Mouse (Mus musculus): ENCODE data around the gene Klf16.
"Not testable (repeated sequence)": the region's sequence is repeated elsewhere in the genome, so short reads cannot be mapped to it uniquely, and the experiment has no call there.

Gene Klf16

GRCm38 (mm10) chr10:80611024-80611423, 33.9 kb upstream of the Klf16 start:
- H3K36me3 ChIP-seq (ENCODE audit: control insufficient read depth, insufficient read depth, low read length, poor library complexity, severe bottlenecking): peaks cover 4% of the 10 kb centered on the region
- DNase-seq (ENCODE audit: low read depth, low spot score): peak; percentile 71
- H3K27me3 ChIP-seq (ENCODE audit: control insufficient read depth, insufficient read depth, low read length, poor library complexity, severe bottlenecking): no peaks in the 10 kb centered on the region

GRCm38 (mm10) chr10:80610116-80610785, 33.1 kb upstream of the Klf16 start:
- peak; percentile 48 for DNase-seq (ENCODE audit: low read depth, low spot score)
- H3K36me3 ChIP-seq (ENCODE audit: control insufficient read depth, insufficient read depth, low read length, poor library complexity, severe bottlenecking): peaks cover 4% of the 10 kb centered on the region

GRCm38 (mm10) chr10:80609269-80609924, 32.3 kb upstream of the Klf16 start:
- no peak for DNase-seq (ENCODE audit: low read depth, low spot score)
- H3K36me3 ChIP-seq (ENCODE audit: control insufficient read depth, insufficient read depth, low read length, poor library complexity, severe bottlenecking): peaks cover 4% of the 10 kb centered on the region
- H3K27me3 ChIP-seq (ENCODE audit: control insufficient read depth, insufficient read depth, low read length, poor library complexity, severe bottlenecking): no peaks in the 10 kb centered on the region

More at GRCm38 (mm10) chr10:80610116-80610785, 33.1 kb upstream of the Klf16 start:
- H3K27me3 ChIP-seq (ENCODE audit: control insufficient read depth, insufficient read depth, low read length, poor library complexity, severe bottlenecking): no peaks in the 10 kb centered on the region

- no peak for DNase-seq (ENCODE audit: low read depth, low spot score)
- Histone ChIP-seq H3K27me3 (ENCODE audit: control insufficient read depth, insufficient read depth, low read length, poor library complexity, severe bottlenecking) (no peaks in the 10 kb centered on the region), H3K36me3 (ENCODE audit: control insufficient read depth, insufficient read depth, low read length, poor library complexity, severe bottlenecking) (peaks cover 4% of the 10 kb centered on the region)
Observed at GRCm38 (mm10) chr10:80608435-80608834, 31.3 kb upstream of the Klf16 start.

- DNase-seq (ENCODE audit: low read depth, low spot score): no peak
- Histone ChIP-seq H3K36me3 (ENCODE audit: control insufficient read depth, insufficient read depth, low read length, poor library complexity, severe bottlenecking) (peaks cover 4% of the 10 kb centered on the region), H3K27me3 (ENCODE audit: control insufficient read depth, insufficient read depth, low read length, poor library complexity, severe bottlenecking) (no peaks in the 10 kb centered on the region)
Observed at GRCm38 (mm10) chr10:80606737-80607350, 29.7 kb upstream of the Klf16 start.

- no peaks in the 10 kb centered on the region for H3K27me3 ChIP-seq (ENCODE audit: control insufficient read depth, insufficient read depth, low read length, poor library complexity, severe bottlenecking)
- no peak for DNase-seq (ENCODE audit: low read depth, low spot score)
- H3K36me3 ChIP-seq (ENCODE audit: control insufficient read depth, insufficient read depth, low read length, poor library complexity, severe bottlenecking): peaks cover 4% of the 10 kb centered on the region
Observed at GRCm38 (mm10) chr10:80606306-80606705, 29.2 kb upstream of the Klf16 start.

- not testable (repeated sequence) for H3K36me3 ChIP-seq (ENCODE audit: control insufficient read depth, insufficient read depth, low read length, poor library complexity, severe bottlenecking); H3K27me3 ChIP-seq (ENCODE audit: control insufficient read depth, insufficient read depth, low read length, poor library complexity, severe bottlenecking); DNase-seq (ENCODE audit: low read depth, low spot score)
Observed at GRCm38 (mm10) chr10:80605721-80606120, 28.6 kb upstream of the Klf16 start, which contains the start of gene Gm49322. Gene Gm49322 (plus strand): TSS chr10:80606021.

- no peak for DNase-seq (ENCODE audit: low read depth, low spot score)
- Histone ChIP-seq H3K27me3 (ENCODE audit: control insufficient read depth, insufficient read depth, low read length, poor library complexity, severe bottlenecking) (no peaks in the 10 kb centered on the region), H3K36me3 (ENCODE audit: control insufficient read depth, insufficient read depth, low read length, poor library complexity, severe bottlenecking) (peaks cover 4% of the 10 kb centered on the region)
Observed at GRCm38 (mm10) chr10:80604988-80605387, 27.9 kb upstream of the Klf16 start.

- Histone ChIP-seq H3K36me3 (ENCODE audit: control insufficient read depth, insufficient read depth, low read length, poor library complexity, severe bottlenecking) (peaks cover 4% of the 10 kb centered on the region), H3K27me3 (ENCODE audit: control insufficient read depth, insufficient read depth, low read length, poor library complexity, severe bottlenecking) (no peaks in the 10 kb centered on the region)
- peak; percentile 80 for DNase-seq (ENCODE audit: low read depth, low spot score)
Observed at GRCm38 (mm10) chr10:80604001-80604509, 26.9 kb upstream of the Klf16 start.

GRCm38 (mm10) chr10:80603364-80603763, 26.2 kb upstream of the Klf16 start:
- no peak for DNase-seq (ENCODE audit: low read depth, low spot score)
- Histone ChIP-seq H3K36me3 (ENCODE audit: control insufficient read depth, insufficient read depth, low read length, poor library complexity, severe bottlenecking) (peaks cover 4% of the 10 kb centered on the region), H3K27me3 (ENCODE audit: control insufficient read depth, insufficient read depth, low read length, poor library complexity, severe bottlenecking) (no peaks in the 10 kb centered on the region)

- peak; percentile 95 for DNase-seq (ENCODE audit: low read depth, low spot score)
- H3K27me3 ChIP-seq (ENCODE audit: control insufficient read depth, insufficient read depth, low read length, poor library complexity, severe bottlenecking): no peaks in the 10 kb centered on the region
- H3K36me3 ChIP-seq (ENCODE audit: control insufficient read depth, insufficient read depth, low read length, poor library complexity, severe bottlenecking): peaks cover 3% of the 10 kb centered on the region
Observed at GRCm38 (mm10) chr10:80602698-80603325, 25.7 kb upstream of the Klf16 start, which contains the start of the genes Scamp4 and Adat3. Gene Scamp4 (plus strand): TSS chr10:80602872. Gene Adat3 (plus strand): TSS chr10:80602880.

GRCm38 (mm10) chr10:80596318-80596717, 19.2 kb upstream of the Klf16 start:
- H3K36me3 ChIP-seq (ENCODE audit: control insufficient read depth, insufficient read depth, low read length, poor library complexity, severe bottlenecking): no peaks in the 10 kb centered on the region
- DNase-seq (ENCODE audit: low read depth, low spot score): no peak
- no peaks in the 10 kb centered on the region for H3K27me3 ChIP-seq (ENCODE audit: control insufficient read depth, insufficient read depth, low read length, poor library complexity, severe bottlenecking)

- H3K36me3 ChIP-seq (ENCODE audit: control insufficient read depth, insufficient read depth, low read length, poor library complexity, severe bottlenecking): no peaks in the 10 kb centered on the region; the same call in 1 of the 2 replicates
- no peaks in the 10 kb centered on the region for H3K27me3 ChIP-seq (ENCODE audit: control insufficient read depth, insufficient read depth, low read length, poor library complexity, severe bottlenecking)
- peak; percentile 99 for DNase-seq (ENCODE audit: low read depth, low spot score)
Observed at GRCm38 (mm10) chr10:80589879-80590854, 13.0 kb upstream of the Klf16 start, which contains the start of gene Abhd17a. Gene Abhd17a (minus strand): TSS chr10:80590341.
